Mouse (Mus musculus): ENCODE results near the gene Rpl22l1. TPM values are rescaled to one million over a fixed set of nuclear protein-coding genes. Genes with fewer than 3 reads are reported as not detected.

Rpl22l1 gene
- polyA plus RNA-seq, 1 experiment from 2014 or later = 328 TPM

- H3K4me1 ChIP-seq (replicated peaks) = peaks cover 8% of the 10 kb centered on the region
- no peak; the same call in 1 of the 2 replicates for ATAC-seq (ENCODE audit: insufficient number of reproducible peaks, low FRiP score)
- peak overlapping the region; percentile 95 for H3K4me3 ChIP-seq
- H3K4me2 ChIP-seq = peak overlapping the region; percentile 98
- under 1% methylated on average over 41 of the region's 41 CpGs for WGBS
- 0 out of 2 replicates have a peak, but pooled peaks cover 3% of the 10 kb centered on the region for H3K9me3 ChIP-seq (replicated peaks)
- peak overlapping the region; percentile 81 for H3K9ac ChIP-seq
- H3K36me3 ChIP-seq = peaks cover 4% of the 10 kb centered on the region; the same call in 1 of the 2 replicates
- H3K27me3 ChIP-seq (replicated peaks) = no peaks in the 10 kb centered on the region
- no peak overlapping the region for H3K27ac ChIP-seq (ENCODE audit: poor library complexity, severe bottlenecking)
Measured at GRCm38 (mm10) chr3:28781422-28781821, 23.8 kb upstream of the Rpl22l1 start.

GRCm38 (mm10) chr3:28781848-28782247 is 23.4 kb upstream of the Rpl22l1 start:
- peak overlapping the region; percentile 81 for H3K9ac ChIP-seq
- no peaks in the 10 kb centered on the region for H3K27me3 ChIP-seq (replicated peaks)
- peaks cover 6% of the 10 kb centered on the region; the same call in 1 of the 2 replicates for H3K4me1 ChIP-seq (replicated peaks)
- ATAC-seq (ENCODE audit: insufficient number of reproducible peaks, low FRiP score) = peak; percentile 10; the same call in 1 of the 2 replicates
- 19% methylated on average over 14 of the region's 14 CpGs for whole genome bisulfite sequencing
- H3K9me3 ChIP-seq (replicated peaks) = 0 out of 2 replicates have a peak, but pooled peaks cover 3% of the 10 kb centered on the region
- peak overlapping the region; percentile 98 for H3K4me2 ChIP-seq
- no peak overlapping the region for H3K27ac ChIP-seq (ENCODE audit: poor library complexity, severe bottlenecking)
- peaks cover 4% of the 10 kb centered on the region; the same call in 1 of the 2 replicates for H3K36me3 ChIP-seq
- H3K4me3 ChIP-seq = peak overlapping the region; percentile 95

- peaks cover 6% of the 10 kb centered on the region; the same call in 1 of the 2 replicates for H3K4me1 ChIP-seq (replicated peaks)
- peaks cover 6% of the 10 kb centered on the region; the same call in 1 of the 2 replicates for H3K36me3 ChIP-seq
Measured at GRCm38 (mm10) chr3:28784176-28784575, 21.1 kb upstream of the Rpl22l1 start.

GRCm38 (mm10) chr3:28794835-28795234 is 10.4 kb upstream of the Rpl22l1 start:
- Histone ChIP-seq H3K27me3 (replicated peaks) (no peaks in the 10 kb centered on the region), H3K9me3 (replicated peaks) (no peaks in the 10 kb centered on the region), H3K4me2 (no peak overlapping the region), H3K36me3 (peaks cover 10% of the 10 kb centered on the region; the same call in 1 of the 2 replicates), H3K4me3 (no peak overlapping the region), H3K4me1 (replicated peaks) (no peaks in the 10 kb centered on the region), H3K27ac (ENCODE audit: poor library complexity, severe bottlenecking) (no peak overlapping the region), H3K9ac (no peak overlapping the region)
- no peak for ATAC-seq (ENCODE audit: insufficient number of reproducible peaks, low FRiP score)
- 77% methylated on average over 7 of the region's 7 CpGs for WGBS

More at GRCm38 (mm10) chr3:28784176-28784575, 21.1 kb upstream of the Rpl22l1 start:
- no peak overlapping the region for H3K4me3 ChIP-seq
- no peaks in the 10 kb centered on the region for H3K27me3 ChIP-seq (replicated peaks)
- no peaks in the 10 kb centered on the region for H3K9me3 ChIP-seq (replicated peaks)
- ATAC-seq (ENCODE audit: insufficient number of reproducible peaks, low FRiP score) = no peak
- 90% methylated on average over 2 of the region's 2 CpGs for WGBS
- H3K27ac ChIP-seq (ENCODE audit: poor library complexity, severe bottlenecking) = no peak overlapping the region
- H3K4me2 ChIP-seq = no peak overlapping the region
- H3K9ac ChIP-seq = no peak overlapping the region

- no peak overlapping the region for H3K27ac ChIP-seq (ENCODE audit: poor library complexity, severe bottlenecking)
- no peak for ATAC-seq (ENCODE audit: insufficient number of reproducible peaks, low FRiP score)
- peaks cover 3% of the 10 kb centered on the region; the same call in 1 of the 2 replicates for H3K4me1 ChIP-seq (replicated peaks)
- H3K27me3 ChIP-seq (replicated peaks) = no peaks in the 10 kb centered on the region
- H3K9ac ChIP-seq = no peak overlapping the region
- no peaks in the 10 kb centered on the region for H3K9me3 ChIP-seq (replicated peaks)
- H3K36me3 ChIP-seq = peaks cover 20% of the 10 kb centered on the region
- WGBS = 83% methylated on average over 4 of the region's 4 CpGs
- no peak overlapping the region for H3K4me2 ChIP-seq
- H3K4me3 ChIP-seq = no peak overlapping the region
Measured at GRCm38 (mm10) chr3:28808039-28808643, 2.9 kb downstream of the Rpl22l1 start.

GRCm38 (mm10) chr3:28811441-28811840 is 6.2 kb downstream of the Rpl22l1 start:
- H3K27ac ChIP-seq (ENCODE audit: poor library complexity, severe bottlenecking) = no peak overlapping the region
- H3K9ac ChIP-seq = no peak overlapping the region
- ATAC-seq (ENCODE audit: insufficient number of reproducible peaks, low FRiP score) = no peak
- peaks cover 20% of the 10 kb centered on the region for H3K36me3 ChIP-seq
- no peaks in the 10 kb centered on the region for H3K9me3 ChIP-seq (replicated peaks)
- H3K27me3 ChIP-seq (replicated peaks) = no peaks in the 10 kb centered on the region
- H3K4me2 ChIP-seq = no peak overlapping the region
- no peaks in the 10 kb centered on the region; the same call in 1 of the 2 replicates for H3K4me1 ChIP-seq (replicated peaks)
- H3K4me3 ChIP-seq = no peak overlapping the region
- 75% methylated on average over 4 of the region's 4 CpGs for WGBS

GRCm38 (mm10) chr3:28814361-28814760 is 9.1 kb downstream of the Rpl22l1 start:
- ATAC-seq (ENCODE audit: insufficient number of reproducible peaks, low FRiP score) = no peak
- H3K4me1 ChIP-seq (replicated peaks) = no peaks in the 10 kb centered on the region
- no peak overlapping the region for H3K9ac ChIP-seq
- H3K27me3 ChIP-seq (replicated peaks) = no peaks in the 10 kb centered on the region
- H3K4me2 ChIP-seq = no peak overlapping the region
- 9% methylated on average over 4 of the region's 4 CpGs for WGBS
- H3K36me3 ChIP-seq = no peaks in the 10 kb centered on the region
- H3K4me3 ChIP-seq = no peak overlapping the region
- H3K9me3 ChIP-seq (replicated peaks) = no peaks in the 10 kb centered on the region
- H3K27ac ChIP-seq (ENCODE audit: poor library complexity, severe bottlenecking) = no peak overlapping the region

- Histone ChIP-seq H3K36me3 (no peaks in the 10 kb centered on the region), H3K9ac (no peak overlapping the region), H3K9me3 (replicated peaks) (no peaks in the 10 kb centered on the region), H3K4me2 (no peak overlapping the region), H3K4me1 (replicated peaks) (no peaks in the 10 kb centered on the region), H3K27me3 (replicated peaks) (no peaks in the 10 kb centered on the region), H3K27ac (ENCODE audit: poor library complexity, severe bottlenecking) (no peak overlapping the region), H3K4me3 (no peak overlapping the region)
- ATAC-seq (ENCODE audit: insufficient number of reproducible peaks, low FRiP score) = no peak
- WGBS = 72% methylated on average over 4 of the region's 4 CpGs
Measured at GRCm38 (mm10) chr3:28816010-28816540, 10.8 kb downstream of the Rpl22l1 start.

- ATAC-seq (ENCODE audit: insufficient number of reproducible peaks, low FRiP score) = no peak
- no peaks in the 10 kb centered on the region for H3K27me3 ChIP-seq (replicated peaks)
- H3K27ac ChIP-seq (ENCODE audit: poor library complexity, severe bottlenecking) = no peak overlapping the region
- H3K9ac ChIP-seq = no peak overlapping the region
- H3K4me2 ChIP-seq = no peak overlapping the region
- WGBS = 80% methylated on average over 1 of the region's 1 CpGs
- no peak overlapping the region for H3K4me3 ChIP-seq
- no peaks in the 10 kb centered on the region for H3K4me1 ChIP-seq (replicated peaks)
- no peaks in the 10 kb centered on the region for H3K36me3 ChIP-seq
- no peaks in the 10 kb centered on the region for H3K9me3 ChIP-seq (replicated peaks)
Measured at GRCm38 (mm10) chr3:28826272-28826671, 21.0 kb downstream of the Rpl22l1 start.

GRCm38 (mm10) chr3:28827605-28828004 is 22.4 kb downstream of the Rpl22l1 start:
- no peak overlapping the region for H3K27ac ChIP-seq (ENCODE audit: poor library complexity, severe bottlenecking)
- 79% methylated on average over 2 of the region's 2 CpGs for WGBS

GRCm38 (mm10) chr3:28829454-28829853 is 24.2 kb downstream of the Rpl22l1 start:
- H3K4me3 ChIP-seq = no peak overlapping the region
- no peaks in the 10 kb centered on the region for H3K36me3 ChIP-seq
- H3K4me2 ChIP-seq = no peak overlapping the region
- WGBS = 90% methylated on average over 2 of the region's 2 CpGs
- H3K9me3 ChIP-seq (replicated peaks) = no peaks in the 10 kb centered on the region
- ATAC-seq (ENCODE audit: insufficient number of reproducible peaks, low FRiP score) = no peak
- no peaks in the 10 kb centered on the region for H3K4me1 ChIP-seq (replicated peaks)
- H3K27me3 ChIP-seq (replicated peaks) = no peaks in the 10 kb centered on the region
- H3K27ac ChIP-seq (ENCODE audit: poor library complexity, severe bottlenecking) = no peak overlapping the region
- no peak overlapping the region for H3K9ac ChIP-seq

More at GRCm38 (mm10) chr3:28827605-28828004, 22.4 kb downstream of the Rpl22l1 start:
- Histone ChIP-seq H3K36me3 (no peaks in the 10 kb centered on the region), H3K27me3 (replicated peaks) (no peaks in the 10 kb centered on the region), H3K4me1 (replicated peaks) (no peaks in the 10 kb centered on the region), H3K4me2 (no peak overlapping the region), H3K9me3 (replicated peaks) (no peaks in the 10 kb centered on the region), H3K4me3 (no peak overlapping the region), H3K9ac (no peak overlapping the region)
- no peak for ATAC-seq (ENCODE audit: insufficient number of reproducible peaks, low FRiP score)

Measured in heart, embryonic 12.5 days (tissue).